Mouse (Mus musculus): Measurements from ENCODE around the gene Elp5. TPM values are rescaled to one million over a fixed set of nuclear protein-coding genes. Genes with fewer than 3 reads are reported as not detected.
A peak's percentile ranks its signal among the peaks of the same experiment; 100 is the strongest.
"Not testable (repeated sequence)": the region's sequence is repeated elsewhere in the genome, so short reads cannot be mapped to it uniquely, and the experiment has no call there.

Gene Elp5
- polyA plus RNA-seq, 1 experiment from 2014 or later: 124 TPM

DNA sequence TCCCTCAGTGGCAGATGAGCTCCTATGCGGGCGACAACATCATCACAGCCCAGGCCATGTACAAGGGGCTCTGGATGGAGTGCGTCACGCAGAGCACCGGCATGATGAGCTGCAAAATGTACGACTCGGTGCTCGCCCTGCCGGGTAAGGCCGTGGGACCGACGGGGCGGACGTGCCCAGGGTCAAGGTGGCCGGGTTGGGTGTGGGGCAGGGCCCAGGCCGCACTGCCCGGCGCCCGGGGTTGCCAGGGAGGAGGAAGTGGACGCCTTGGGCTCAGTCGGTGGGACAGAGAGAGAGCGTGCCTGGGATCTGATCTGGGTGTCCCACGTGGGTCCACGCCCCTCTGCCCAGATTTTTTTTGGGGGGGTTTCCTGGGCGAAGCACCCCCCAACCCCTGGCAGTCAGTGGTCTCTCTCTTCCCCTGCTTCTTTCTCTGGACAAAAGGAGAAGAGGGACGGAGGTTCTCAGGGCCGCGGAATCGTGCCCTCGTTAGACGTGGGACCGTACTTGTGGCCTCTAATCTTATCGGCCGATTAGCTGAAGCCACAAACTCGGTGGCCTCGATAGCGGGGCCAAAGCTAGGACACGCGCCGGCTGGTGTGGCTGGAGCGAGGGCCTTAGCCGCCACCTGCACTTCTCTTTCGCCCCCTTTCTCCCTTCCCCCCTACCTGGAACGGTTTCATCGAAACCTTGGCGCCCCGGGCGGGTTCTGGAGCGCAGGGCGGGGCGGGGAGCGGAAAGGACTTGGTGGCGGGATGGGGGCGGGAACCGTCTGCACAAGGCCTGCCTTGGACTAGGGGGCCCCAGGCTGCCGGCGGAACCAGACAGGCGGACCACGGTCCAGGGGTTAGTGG, 16.1 kb downstream of the Elp5 start:
- H3K4me1 ChIP-seq (ENCODE audit: insufficient read depth, low read length): peaks cover 16% of the 10 kb centered on the region; the same call in 1 of the 2 replicates
- peaks cover 21% of the 10 kb centered on the region for H3K36me3 ChIP-seq (ENCODE audit: insufficient read depth, low read length)
- peak overlapping the region; percentile 70 for H3K9ac ChIP-seq (replicated peaks; ENCODE audit: low read length)
- peak; percentile 80 for ATAC-seq (ENCODE audit: low FRiP score, low TSS enrichment)
- H3K4me3 ChIP-seq (ENCODE audit: low read length): peak overlapping the region; percentile 54
- under 1% methylated on average over 59 of the region's 59 CpGs for WGBS
- H3K27me3 ChIP-seq (ENCODE audit: insufficient read depth, low read length): peaks cover 45% of the 10 kb centered on the region
- H3K4me2 ChIP-seq (replicated peaks; ENCODE audit: low read depth, low read length): peak overlapping the region; percentile 61
- no peaks in the 10 kb centered on the region for H3K9me3 ChIP-seq (ENCODE audit: low read length)
- H3K27ac ChIP-seq (ENCODE audit: low read length): peak overlapping the region; percentile 80

DNA sequence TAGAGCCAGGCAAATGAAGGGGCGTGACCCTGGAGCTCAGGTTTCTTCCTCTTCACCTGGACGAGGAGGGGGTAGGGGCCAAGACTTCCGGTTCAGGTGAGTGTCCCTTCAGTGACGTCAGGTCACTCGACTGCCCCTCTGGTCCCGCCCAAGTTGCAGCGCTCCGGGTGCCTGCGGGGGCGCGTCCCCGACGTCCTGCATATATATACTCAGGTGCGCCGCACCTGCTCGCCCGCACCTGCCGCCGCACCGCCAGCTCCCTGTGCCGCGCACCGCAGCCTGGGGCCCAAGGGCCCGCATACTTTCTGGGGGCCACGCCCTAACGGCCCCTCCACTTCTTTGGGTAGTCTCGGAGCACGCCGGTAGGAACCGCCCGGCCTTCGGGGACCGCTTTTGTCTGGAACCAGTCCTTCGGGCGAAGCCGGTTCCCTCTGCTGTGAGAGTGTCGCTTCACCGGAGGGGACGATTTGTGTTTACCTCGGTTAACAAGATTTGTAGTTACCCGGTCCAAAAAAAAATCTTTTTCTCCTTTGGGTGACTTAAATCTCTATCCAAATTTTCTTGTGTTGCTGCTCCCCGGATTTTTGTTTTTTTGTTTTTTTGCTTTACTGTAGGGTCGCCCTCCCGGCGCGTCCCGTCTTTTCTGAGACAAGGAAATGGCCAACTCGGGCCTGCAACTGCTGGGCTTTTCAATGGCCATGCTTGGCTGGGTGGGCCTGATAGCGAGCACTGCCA, 16.9 kb downstream of the Elp5 start:
- ATAC-seq (ENCODE audit: low FRiP score, low TSS enrichment): peak; percentile 66
- Histone ChIP-seq H3K4me1 (ENCODE audit: insufficient read depth, low read length) (peaks cover 16% of the 10 kb centered on the region; the same call in 1 of the 2 replicates), H3K9ac (replicated peaks; ENCODE audit: low read length) (peak overlapping the region; percentile 70), H3K27ac (ENCODE audit: low read length) (peak overlapping the region; percentile 80), H3K9me3 (ENCODE audit: low read length) (no peaks in the 10 kb centered on the region), H3K36me3 (ENCODE audit: insufficient read depth, low read length) (peaks cover 21% of the 10 kb centered on the region), H3K4me3 (ENCODE audit: low read length) (peak overlapping the region; percentile 54), H3K27me3 (ENCODE audit: insufficient read depth, low read length) (peaks cover 45% of the 10 kb centered on the region), H3K4me2 (replicated peaks; ENCODE audit: low read depth, low read length) (peak overlapping the region; percentile 61)
- WGBS: 2% methylated on average over 49 of the region's 49 CpGs

DNA sequence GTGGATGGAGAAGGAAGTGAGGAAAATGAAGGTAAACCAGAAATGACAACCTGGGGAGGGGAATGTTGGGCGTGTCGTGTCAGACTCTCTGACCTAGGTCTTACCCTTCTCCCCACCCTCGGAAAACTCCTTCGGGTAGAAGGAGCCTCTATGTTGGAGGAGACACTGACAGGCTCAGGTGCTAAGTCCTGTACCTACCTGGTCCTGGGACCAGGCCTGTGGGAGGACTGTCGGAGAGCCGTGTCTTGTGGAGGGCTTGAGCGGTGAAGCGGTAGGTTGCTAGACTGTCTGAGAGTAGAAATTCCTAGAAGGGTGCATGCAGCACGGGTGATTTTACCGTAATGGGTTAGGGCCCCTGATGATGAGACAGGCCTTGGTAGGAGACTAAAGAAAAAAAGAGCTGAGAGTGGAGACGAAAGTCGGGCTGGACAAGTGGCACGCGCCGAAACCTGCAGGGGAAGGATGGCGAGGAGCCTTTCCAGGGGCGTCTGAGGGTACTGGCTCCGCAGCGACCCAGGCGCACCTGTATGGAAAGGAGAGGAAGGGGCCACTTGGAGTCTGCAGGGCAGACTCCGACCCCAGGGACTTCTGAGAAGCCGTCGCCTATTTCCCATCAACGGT, 17.6 kb downstream of the Elp5 start, which contains the start of gene Cldn7:
Gene Cldn7 (plus strand): TSS at position 130 of the 621 bp plus-strand sequence.
- peaks cover 15% of the 10 kb centered on the region for H3K36me3 ChIP-seq (ENCODE audit: insufficient read depth, low read length)

DNA sequence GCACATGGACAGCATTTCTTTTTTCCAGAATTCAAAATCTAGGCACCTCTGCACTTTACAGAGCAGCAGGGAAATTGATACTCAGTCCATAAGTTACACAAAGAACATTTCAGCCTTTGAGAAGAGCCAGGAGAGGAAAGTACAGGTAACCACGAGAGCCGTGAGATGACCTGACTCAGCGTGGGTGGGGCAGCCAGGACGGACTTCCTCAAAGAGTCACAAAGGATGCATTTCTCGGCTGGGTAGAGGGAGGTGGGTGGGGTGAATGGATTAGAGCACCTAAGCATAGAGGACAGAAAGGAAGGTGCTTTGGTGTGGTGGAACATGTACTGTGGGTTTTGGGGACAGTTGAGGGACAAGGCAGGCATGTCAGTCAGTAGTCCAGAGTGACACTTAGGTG, 20.5 kb downstream of the Elp5 start:
- Histone ChIP-seq H3K4me3 (ENCODE audit: low read length) (no peak overlapping the region), H3K9me3 (ENCODE audit: low read length) (no peaks in the 10 kb centered on the region), H3K27ac (ENCODE audit: low read length) (no peak overlapping the region), H3K9ac (replicated peaks; ENCODE audit: low read length) (no peak overlapping the region), H3K4me1 (ENCODE audit: insufficient read depth, low read length) (peaks cover 6% of the 10 kb centered on the region; the same call in 1 of the 2 replicates), H3K36me3 (ENCODE audit: insufficient read depth, low read length) (no peaks in the 10 kb centered on the region), H3K4me2 (replicated peaks; ENCODE audit: low read depth, low read length) (no peak overlapping the region), H3K27me3 (ENCODE audit: insufficient read depth, low read length) (peaks cover 43% of the 10 kb centered on the region)
- ATAC-seq (ENCODE audit: low FRiP score, low TSS enrichment): no peak
- 26% methylated on average over 5 of the region's 5 CpGs for WGBS

More for the DNA sequence above, 17.6 kb downstream of the Elp5 start, which contains the start of gene Cldn7:
- Histone ChIP-seq H3K4me3 (ENCODE audit: low read length) (peak within 1 kb of the TSS; percentile 54), H3K27me3 (ENCODE audit: insufficient read depth, low read length) (peaks cover 45% of the 10 kb centered on the region), H3K27ac (ENCODE audit: low read length) (peak within 1 kb of the TSS; percentile 80), H3K9ac (replicated peaks; ENCODE audit: low read length) (peak within 1 kb of the TSS; percentile 70), H3K9me3 (ENCODE audit: low read length) (no peaks in the 10 kb centered on the region), H3K4me2 (replicated peaks; ENCODE audit: low read depth, low read length) (peak within 1 kb of the TSS; percentile 61), H3K4me1 (ENCODE audit: insufficient read depth, low read length) (peaks cover 10% of the 10 kb centered on the region; the same call in 1 of the 2 replicates)
- ATAC-seq (ENCODE audit: low FRiP score, low TSS enrichment): no peak; the same call in 1 of the 2 replicates
- 6% methylated on average over 24 of the region's 24 CpGs for WGBS

DNA sequence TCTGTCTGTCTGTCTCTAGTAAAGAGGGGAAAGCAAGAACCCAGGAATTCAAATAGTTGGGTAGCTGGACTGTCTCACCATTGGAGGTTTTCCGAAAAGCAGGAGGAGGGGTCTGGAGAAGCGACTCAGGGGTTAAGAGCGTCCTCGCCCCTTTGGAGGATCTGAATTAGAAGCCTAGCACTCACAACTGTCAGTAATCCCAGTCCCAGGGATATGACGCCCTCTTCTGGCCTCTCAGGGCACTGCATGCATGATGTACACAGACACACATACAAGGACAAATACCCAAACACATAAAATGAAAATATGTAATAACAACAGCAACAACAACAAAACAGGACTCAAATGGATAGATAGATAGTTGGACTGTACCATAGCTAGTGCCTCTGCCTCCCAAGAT, 21.7 kb downstream of the Elp5 start:
- ATAC-seq (ENCODE audit: low FRiP score, low TSS enrichment): no peak
- no peak overlapping the region for H3K27ac ChIP-seq (ENCODE audit: low read length)
- no peak overlapping the region for H3K4me3 ChIP-seq (ENCODE audit: low read length)
- 38% methylated on average over 5 of the region's 5 CpGs for WGBS
- no peaks in the 10 kb centered on the region for H3K36me3 ChIP-seq (ENCODE audit: insufficient read depth, low read length)
- peaks cover 35% of the 10 kb centered on the region for H3K27me3 ChIP-seq (ENCODE audit: insufficient read depth, low read length)
- no peaks in the 10 kb centered on the region for H3K4me1 ChIP-seq (ENCODE audit: insufficient read depth, low read length)
- H3K9me3 ChIP-seq (ENCODE audit: low read length): no peaks in the 10 kb centered on the region
- no peak overlapping the region for H3K9ac ChIP-seq (replicated peaks; ENCODE audit: low read length)
- H3K4me2 ChIP-seq (replicated peaks; ENCODE audit: low read depth, low read length): no peak overlapping the region

DNA sequence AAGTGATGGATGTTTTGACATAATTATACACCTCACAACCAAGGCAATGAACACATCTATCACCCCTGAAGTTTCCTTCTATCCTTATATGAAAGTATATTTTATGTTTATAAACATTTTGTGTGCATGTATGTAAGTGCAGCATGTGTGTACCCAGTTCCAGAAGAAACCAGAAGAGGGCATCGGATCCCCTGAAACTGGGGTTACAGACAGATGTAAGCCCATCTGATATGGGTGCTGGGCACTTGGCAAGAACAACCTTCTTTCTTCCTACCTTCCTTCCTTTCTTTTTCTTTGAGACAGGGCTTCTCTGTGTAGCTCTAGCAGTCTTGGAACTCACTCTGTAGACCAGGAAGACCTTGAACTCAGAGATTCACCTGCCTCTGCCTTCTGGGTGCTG, 26.1 kb downstream of the Elp5 start:
- no peak overlapping the region for H3K9ac ChIP-seq (replicated peaks; ENCODE audit: low read length)
- no peak overlapping the region for H3K4me3 ChIP-seq (ENCODE audit: low read length)
- no peak overlapping the region for H3K4me2 ChIP-seq (replicated peaks; ENCODE audit: low read depth, low read length)
- H3K36me3 ChIP-seq (ENCODE audit: insufficient read depth, low read length): no peaks in the 10 kb centered on the region
- 72% methylated on average over 1 of the region's 1 CpGs for WGBS
- H3K27me3 ChIP-seq (ENCODE audit: insufficient read depth, low read length): no peaks in the 10 kb centered on the region
- no peak for ATAC-seq (ENCODE audit: low FRiP score, low TSS enrichment)
- H3K9me3 ChIP-seq (ENCODE audit: low read length): no peaks in the 10 kb centered on the region
- H3K4me1 ChIP-seq (ENCODE audit: insufficient read depth, low read length): no peaks in the 10 kb centered on the region
- H3K27ac ChIP-seq (ENCODE audit: low read length): no peak overlapping the region

DNA sequence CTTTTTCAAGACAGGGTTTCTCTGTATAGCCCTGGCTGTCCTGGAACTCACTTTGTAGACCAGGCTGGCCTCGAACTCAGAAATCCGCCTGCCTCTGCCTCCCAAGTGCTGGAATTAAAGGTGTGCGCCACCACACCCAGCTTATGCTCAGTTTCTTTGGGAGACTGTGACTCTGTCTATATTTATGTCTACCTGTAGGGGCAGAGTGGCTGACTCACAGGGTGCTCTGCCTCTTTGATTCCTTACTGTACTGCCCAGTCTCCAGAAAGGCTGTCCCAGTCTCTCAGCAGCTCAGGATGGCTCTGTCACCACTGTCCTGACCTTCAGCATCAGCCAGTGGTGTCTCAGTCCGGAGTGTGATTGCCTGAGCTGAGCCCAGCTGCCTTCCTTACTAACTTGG, 26.7 kb downstream of the Elp5 start:
- H3K4me2 ChIP-seq (replicated peaks; ENCODE audit: low read depth, low read length); H3K9me3 ChIP-seq (ENCODE audit: low read length); H3K9ac ChIP-seq (replicated peaks; ENCODE audit: low read length); H3K4me3 ChIP-seq (ENCODE audit: low read length); H3K4me1 ChIP-seq (ENCODE audit: insufficient read depth, low read length); H3K27ac ChIP-seq (ENCODE audit: low read length); H3K27me3 ChIP-seq (ENCODE audit: insufficient read depth, low read length); H3K36me3 ChIP-seq (ENCODE audit: insufficient read depth, low read length); ATAC-seq (ENCODE audit: low FRiP score, low TSS enrichment): not testable (repeated sequence)
- WGBS: 69% methylated on average over 3 of the region's 4 CpGs

DNA sequence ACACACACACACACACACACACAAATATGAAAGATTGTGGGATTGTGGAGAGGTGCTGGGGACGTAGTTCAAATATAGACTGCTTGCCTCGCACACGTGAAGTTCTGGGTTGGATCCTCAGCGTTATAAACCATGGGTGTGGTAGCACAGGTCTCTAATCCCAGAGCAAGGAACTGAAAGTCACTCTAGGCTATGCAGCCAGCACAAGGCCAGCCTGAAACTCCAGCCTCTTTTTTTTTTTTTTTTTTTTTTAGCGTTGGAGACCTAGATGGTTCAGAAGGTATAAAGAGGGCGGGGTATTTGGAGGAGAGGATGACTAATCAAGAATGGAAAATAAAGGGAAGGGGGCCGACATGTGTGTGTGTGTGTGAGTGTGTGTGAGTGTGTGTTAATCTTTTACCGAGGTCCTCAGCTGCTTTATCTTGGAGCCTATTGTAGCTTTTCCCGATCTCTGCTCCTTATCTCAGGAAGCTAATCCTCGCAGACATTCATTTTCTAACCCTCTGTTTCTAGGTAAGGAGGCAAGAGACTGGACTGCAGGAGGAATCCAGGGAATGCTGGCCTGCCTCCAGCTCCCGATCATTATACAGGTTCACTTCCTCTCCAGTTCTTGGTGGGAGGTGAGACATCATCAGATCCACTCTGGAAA, 28.9 kb downstream of the Elp5 start:
- Histone ChIP-seq H3K9ac (replicated peaks; ENCODE audit: low read length) (no peak overlapping the region), H3K9me3 (ENCODE audit: low read length) (no peaks in the 10 kb centered on the region), H3K36me3 (ENCODE audit: insufficient read depth, low read length) (no peaks in the 10 kb centered on the region), H3K27ac (ENCODE audit: low read length) (no peak overlapping the region), H3K27me3 (ENCODE audit: insufficient read depth, low read length) (no peaks in the 10 kb centered on the region; the same call in 1 of the 2 replicates), H3K4me3 (ENCODE audit: low read length) (no peak overlapping the region), H3K4me1 (ENCODE audit: insufficient read depth, low read length) (peaks cover 4% of the 10 kb centered on the region), H3K4me2 (replicated peaks; ENCODE audit: low read depth, low read length) (no peak overlapping the region)
- 58% methylated on average over 11 of the region's 11 CpGs for WGBS
- ATAC-seq (ENCODE audit: low FRiP score, low TSS enrichment): no peak

DNA sequence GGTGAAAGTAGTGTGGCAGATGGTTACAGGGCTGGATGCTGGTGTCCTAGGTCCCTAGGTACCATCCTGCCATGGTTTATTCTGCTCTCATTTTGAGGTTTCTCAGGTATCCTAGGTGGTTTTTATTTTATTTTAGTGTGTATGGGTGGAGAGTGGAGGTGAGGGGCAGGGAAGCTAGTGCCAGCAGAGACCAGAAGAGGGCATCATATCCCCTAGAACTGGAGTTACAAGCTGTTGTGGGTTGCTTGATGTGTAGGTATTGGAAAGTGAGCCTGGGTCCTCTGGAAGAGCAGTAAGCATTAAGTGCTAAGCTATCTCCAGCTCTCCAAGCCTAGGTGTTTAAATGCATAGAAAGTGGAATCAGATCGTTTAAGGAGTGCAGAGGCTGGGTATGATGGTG, 30.0 kb downstream of the Elp5 start:
- Histone ChIP-seq H3K27me3 (ENCODE audit: insufficient read depth, low read length) (no peaks in the 10 kb centered on the region; the same call in 1 of the 2 replicates), H3K27ac (ENCODE audit: low read length) (no peak overlapping the region), H3K36me3 (ENCODE audit: insufficient read depth, low read length) (no peaks in the 10 kb centered on the region), H3K4me1 (ENCODE audit: insufficient read depth, low read length) (peaks cover 11% of the 10 kb centered on the region), H3K9me3 (ENCODE audit: low read length) (no peaks in the 10 kb centered on the region), H3K4me2 (replicated peaks; ENCODE audit: low read depth, low read length) (no peak overlapping the region), H3K4me3 (ENCODE audit: low read length) (no peak overlapping the region), H3K9ac (replicated peaks; ENCODE audit: low read length) (no peak overlapping the region)
- ATAC-seq (ENCODE audit: low FRiP score, low TSS enrichment): no peak
- WGBS: 17% methylated on average over 1 of the region's 1 CpGs
